Mouse (Mus musculus): ENCODE measurements around the gene Rps6ka5. TPM values are rescaled to one million over a fixed set of nuclear protein-coding genes. Genes with fewer than 3 reads are reported as not detected.

Rps6ka5 gene
- polyA plus RNA-seq, 1 experiment from 2014 or later = 3.6 TPM

DNA sequence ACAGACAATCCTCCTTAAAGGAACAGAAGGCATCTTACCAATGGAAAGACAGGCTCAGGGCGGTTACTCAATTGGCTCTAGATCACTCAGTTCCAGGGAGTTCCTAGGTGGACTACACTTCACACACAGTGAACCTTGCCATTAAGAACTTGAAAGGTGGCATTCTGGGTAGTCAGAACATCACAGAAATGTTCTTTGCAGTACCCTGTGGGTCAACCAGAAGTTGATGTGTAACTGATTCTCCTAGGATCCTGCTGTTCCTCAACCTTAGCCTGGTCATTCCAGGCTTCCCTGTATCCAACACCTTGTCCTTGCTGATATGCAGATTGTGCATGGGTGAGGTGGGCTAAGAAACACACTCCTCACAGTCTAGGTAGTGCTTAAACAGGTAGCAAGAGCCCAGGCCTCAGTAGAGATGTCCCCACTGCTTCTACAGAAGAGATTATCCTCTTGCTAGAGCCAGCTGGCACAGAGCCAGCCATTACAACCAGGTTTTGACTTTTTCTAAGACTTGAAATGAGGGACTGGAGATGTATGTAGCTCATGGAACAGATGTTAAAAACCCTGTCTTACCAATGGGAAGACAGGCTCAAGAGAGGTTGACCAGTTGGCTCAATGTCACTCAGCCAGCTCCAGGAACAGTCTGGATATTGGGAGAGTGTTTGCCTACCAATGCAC, 210.5 kb downstream of the Rps6ka5 start:
- no peaks in the 10 kb centered on the region for H3K9me3 ChIP-seq (replicated peaks; ENCODE audit: control insufficient read depth, low read length)
- H3K27me3 ChIP-seq (ENCODE audit: control insufficient read depth, insufficient read depth, low read length) = no peaks in the 10 kb centered on the region
- no peak for ATAC-seq (ENCODE audit: insufficient read depth, low FRiP score)
- no peaks in the 10 kb centered on the region for H3K36me3 ChIP-seq (ENCODE audit: control insufficient read depth, insufficient read depth, low read length)
- no peak overlapping the region for H3K4me2 ChIP-seq (ENCODE audit: low read depth, low read length)
- H3K9ac ChIP-seq (ENCODE audit: low read length) = no peak overlapping the region
- H3K4me1 ChIP-seq (ENCODE audit: control insufficient read depth, insufficient read depth, low read length) = peaks cover 21% of the 10 kb centered on the region
- H3K4me3 ChIP-seq (replicated peaks; ENCODE audit: low read length) = no peak overlapping the region
- H3K27ac ChIP-seq (ENCODE audit: low read length) = no peak overlapping the region
- 97% methylated on average over 1 of the region's 1 CpGs for WGBS

DNA sequence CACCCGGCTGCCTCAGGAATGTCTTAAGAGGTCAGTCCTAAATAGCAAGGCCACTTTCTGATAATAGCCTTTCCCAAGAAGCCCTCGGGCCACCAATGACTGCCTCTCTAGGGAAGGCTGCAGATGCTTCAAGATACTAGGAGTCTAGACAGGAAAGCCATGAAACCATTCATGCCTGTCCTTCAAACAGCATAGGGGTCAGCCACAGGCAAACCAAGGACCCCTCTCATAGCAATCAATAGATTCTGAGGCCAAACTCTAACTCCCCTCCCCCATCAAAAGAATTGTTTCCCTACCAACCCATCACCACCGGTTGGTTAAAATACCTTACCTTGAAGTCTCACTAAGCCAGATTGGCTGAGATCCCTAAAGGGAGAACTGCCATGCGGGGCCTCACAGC, 211.3 kb downstream of the Rps6ka5 start:
- Histone ChIP-seq H3K4me2 (ENCODE audit: low read depth, low read length) (no peak overlapping the region), H3K27ac (ENCODE audit: low read length) (no peak overlapping the region), H3K36me3 (ENCODE audit: control insufficient read depth, insufficient read depth, low read length) (no peaks in the 10 kb centered on the region), H3K27me3 (ENCODE audit: control insufficient read depth, insufficient read depth, low read length) (no peaks in the 10 kb centered on the region), H3K4me1 (ENCODE audit: control insufficient read depth, insufficient read depth, low read length) (peaks cover 21% of the 10 kb centered on the region), H3K9ac (ENCODE audit: low read length) (no peak overlapping the region), H3K4me3 (replicated peaks; ENCODE audit: low read length) (no peak overlapping the region), H3K9me3 (replicated peaks; ENCODE audit: control insufficient read depth, low read length) (no peaks in the 10 kb centered on the region)
- ATAC-seq (ENCODE audit: insufficient read depth, low FRiP score) = no peak
- WGBS = 88% methylated on average over 4 of the region's 4 CpGs

DNA sequence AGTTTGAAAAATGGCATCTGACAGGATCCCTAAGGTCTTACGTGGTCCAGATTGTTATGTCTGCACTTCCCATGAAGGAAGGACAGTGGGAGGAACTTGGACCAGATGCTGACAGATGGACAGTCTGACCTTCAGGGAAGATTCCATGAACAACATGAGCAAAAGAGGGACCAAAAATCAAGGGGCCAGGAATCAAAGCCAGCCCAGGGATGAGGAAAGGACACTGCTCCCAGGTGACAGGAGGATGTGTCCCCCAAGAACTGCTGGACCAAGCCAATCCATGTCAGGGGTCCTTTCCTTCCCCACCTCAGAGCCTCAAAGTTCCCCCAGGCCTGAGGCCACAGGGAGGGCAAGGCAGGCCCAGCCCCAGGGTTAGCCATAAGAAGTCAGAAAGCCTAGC, 212.2 kb downstream of the Rps6ka5 start:
- Histone ChIP-seq H3K4me1 (ENCODE audit: control insufficient read depth, insufficient read depth, low read length) (peaks cover 18% of the 10 kb centered on the region), H3K36me3 (ENCODE audit: control insufficient read depth, insufficient read depth, low read length) (no peaks in the 10 kb centered on the region), H3K27me3 (ENCODE audit: control insufficient read depth, insufficient read depth, low read length) (no peaks in the 10 kb centered on the region), H3K4me3 (replicated peaks; ENCODE audit: low read length) (no peak overlapping the region), H3K27ac (ENCODE audit: low read length) (no peak overlapping the region), H3K9me3 (replicated peaks; ENCODE audit: control insufficient read depth, low read length) (no peaks in the 10 kb centered on the region), H3K9ac (ENCODE audit: low read length) (no peak overlapping the region), H3K4me2 (ENCODE audit: low read depth, low read length) (no peak overlapping the region)
- ATAC-seq (ENCODE audit: insufficient read depth, low FRiP score) = no peak
- WGBS = 59% methylated on average over 1 of the region's 1 CpGs

DNA sequence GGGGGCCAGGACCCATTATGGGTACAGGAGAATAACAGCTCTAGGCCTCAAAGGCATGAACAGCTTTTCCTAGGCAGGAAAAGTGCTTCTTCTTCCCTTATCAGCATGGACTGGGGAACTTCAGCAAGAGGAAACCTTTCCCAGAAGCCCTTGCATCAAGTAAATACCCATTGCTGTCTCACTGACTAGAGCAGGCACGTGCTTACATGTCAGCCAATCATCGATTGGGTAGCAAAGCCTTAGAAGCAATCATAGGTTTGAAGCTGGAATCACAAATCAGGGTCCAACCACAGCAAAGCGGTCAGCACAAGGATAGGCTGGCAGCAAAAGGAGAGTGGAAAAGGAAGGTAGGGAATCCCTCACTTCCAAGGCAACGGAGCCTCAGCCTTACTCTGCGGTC, 213.7 kb downstream of the Rps6ka5 start:
- Histone ChIP-seq H3K9ac (ENCODE audit: low read length) (no peak overlapping the region), H3K27me3 (ENCODE audit: control insufficient read depth, insufficient read depth, low read length) (no peaks in the 10 kb centered on the region), H3K36me3 (ENCODE audit: control insufficient read depth, insufficient read depth, low read length) (no peaks in the 10 kb centered on the region), H3K27ac (ENCODE audit: low read length) (no peak overlapping the region), H3K4me1 (ENCODE audit: control insufficient read depth, insufficient read depth, low read length) (peaks cover 5% of the 10 kb centered on the region; the same call in 1 of the 2 replicates), H3K4me2 (ENCODE audit: low read depth, low read length) (no peak overlapping the region), H3K9me3 (replicated peaks; ENCODE audit: control insufficient read depth, low read length) (no peaks in the 10 kb centered on the region), H3K4me3 (replicated peaks; ENCODE audit: low read length) (no peak overlapping the region)
- 90% methylated on average over 5 of the region's 5 CpGs for WGBS
- ATAC-seq (ENCODE audit: insufficient read depth, low FRiP score) = no peak

DNA sequence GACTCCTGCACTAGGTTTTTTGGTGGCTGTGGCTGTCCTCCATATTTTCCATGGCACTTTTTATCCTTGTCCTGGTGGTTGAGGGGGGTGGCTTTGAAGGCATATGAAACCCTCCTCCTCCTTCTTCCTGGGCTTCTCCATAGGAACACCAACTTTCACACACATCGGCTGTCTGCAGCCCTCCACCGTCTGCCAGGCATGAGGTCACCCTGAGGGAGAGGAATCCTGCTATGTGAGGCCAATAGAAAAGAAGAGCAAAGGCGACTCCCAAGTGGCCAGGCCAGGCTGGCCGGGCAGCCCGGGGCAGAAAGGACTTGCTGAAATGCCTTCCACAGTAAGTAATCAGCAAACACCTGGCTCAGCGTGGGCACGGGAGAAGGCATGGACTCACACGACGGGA, 214.1 kb downstream of the Rps6ka5 start:
- H3K9me3 ChIP-seq (replicated peaks; ENCODE audit: control insufficient read depth, low read length) = no peaks in the 10 kb centered on the region
- no peak overlapping the region for H3K4me3 ChIP-seq (replicated peaks; ENCODE audit: low read length)
- peaks cover 5% of the 10 kb centered on the region; the same call in 1 of the 2 replicates for H3K4me1 ChIP-seq (ENCODE audit: control insufficient read depth, insufficient read depth, low read length)
- no peak overlapping the region for H3K9ac ChIP-seq (ENCODE audit: low read length)
- H3K27ac ChIP-seq (ENCODE audit: low read length) = no peak overlapping the region
- ATAC-seq (ENCODE audit: insufficient read depth, low FRiP score) = no peak
- H3K4me2 ChIP-seq (ENCODE audit: low read depth, low read length) = no peak overlapping the region
- H3K36me3 ChIP-seq (ENCODE audit: control insufficient read depth, insufficient read depth, low read length) = no peaks in the 10 kb centered on the region
- 78% methylated on average over 9 of the region's 9 CpGs for WGBS
- no peaks in the 10 kb centered on the region for H3K27me3 ChIP-seq (ENCODE audit: control insufficient read depth, insufficient read depth, low read length)

DNA sequence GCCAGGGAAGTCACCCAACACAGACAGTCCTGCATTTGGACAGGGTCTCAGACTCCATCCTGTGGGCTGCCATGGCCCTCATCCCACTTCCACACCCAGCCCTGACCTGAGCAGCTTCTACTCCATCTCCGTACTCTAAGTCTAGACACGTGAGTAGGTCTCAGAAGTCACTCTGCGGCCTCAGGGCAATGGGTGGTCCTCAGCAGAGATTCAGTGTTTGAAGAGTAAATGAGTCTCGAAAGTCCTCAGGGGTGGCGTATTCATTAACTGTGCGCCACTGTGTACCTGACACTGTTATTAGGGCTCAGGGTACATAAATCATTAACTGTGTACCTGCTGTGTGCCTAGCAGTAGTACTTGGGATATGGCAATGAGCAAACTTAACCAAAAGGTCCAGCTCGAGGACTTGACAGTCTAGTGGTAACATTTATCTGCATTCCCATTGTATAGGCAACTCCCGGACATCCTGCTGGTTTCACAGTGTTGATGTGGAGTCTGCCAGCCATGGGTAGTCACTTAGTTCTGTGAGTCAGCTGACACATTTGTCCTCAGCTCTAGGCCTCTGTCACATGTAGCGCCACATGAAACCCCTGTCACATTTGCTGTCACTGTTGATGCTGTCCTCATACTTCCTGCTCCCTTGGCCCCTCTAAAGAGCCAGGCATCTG, 217.0 kb downstream of the Rps6ka5 start:
- no peaks in the 10 kb centered on the region for H3K4me1 ChIP-seq (ENCODE audit: control insufficient read depth, insufficient read depth, low read length)
- H3K27ac ChIP-seq (ENCODE audit: low read length) = no peak overlapping the region
- H3K9ac ChIP-seq (ENCODE audit: low read length) = no peak overlapping the region
- H3K4me3 ChIP-seq (replicated peaks; ENCODE audit: low read length) = no peak overlapping the region
- no peaks in the 10 kb centered on the region for H3K36me3 ChIP-seq (ENCODE audit: control insufficient read depth, insufficient read depth, low read length)
- WGBS = 73% methylated on average over 9 of the region's 9 CpGs
- no peak; the same call in 1 of the 2 replicates for ATAC-seq (ENCODE audit: insufficient read depth, low FRiP score)
- H3K4me2 ChIP-seq (ENCODE audit: low read depth, low read length) = no peak overlapping the region
- no peaks in the 10 kb centered on the region for H3K9me3 ChIP-seq (replicated peaks; ENCODE audit: control insufficient read depth, low read length)
- no peaks in the 10 kb centered on the region for H3K27me3 ChIP-seq (ENCODE audit: control insufficient read depth, insufficient read depth, low read length)

DNA sequence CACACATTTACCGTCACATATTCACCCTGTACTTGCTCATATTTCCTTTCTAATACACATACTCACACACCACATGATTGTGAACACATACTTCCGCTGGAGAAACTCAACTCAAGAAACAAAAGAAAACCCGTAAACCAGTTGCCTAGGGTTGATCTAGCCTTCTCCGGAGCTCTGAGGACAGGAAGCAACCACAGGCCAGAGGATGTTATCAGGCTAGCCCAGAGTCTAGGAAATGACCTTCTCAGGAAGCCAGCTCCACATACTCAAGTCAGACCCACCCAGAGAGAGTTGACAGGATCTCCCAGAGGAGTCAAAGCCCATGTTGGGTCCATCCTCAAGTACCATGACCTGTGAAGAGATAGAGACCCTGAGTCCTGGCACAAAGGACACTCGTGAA, 218.1 kb downstream of the Rps6ka5 start:
- Histone ChIP-seq H3K4me1 (ENCODE audit: control insufficient read depth, insufficient read depth, low read length) (no peaks in the 10 kb centered on the region), H3K9ac (ENCODE audit: low read length) (no peak overlapping the region), H3K27ac (ENCODE audit: low read length) (no peak overlapping the region), H3K27me3 (ENCODE audit: control insufficient read depth, insufficient read depth, low read length) (no peaks in the 10 kb centered on the region), H3K4me3 (replicated peaks; ENCODE audit: low read length) (no peak overlapping the region), H3K36me3 (ENCODE audit: control insufficient read depth, insufficient read depth, low read length) (no peaks in the 10 kb centered on the region), H3K4me2 (ENCODE audit: low read depth, low read length) (no peak overlapping the region), H3K9me3 (replicated peaks; ENCODE audit: control insufficient read depth, low read length) (no peaks in the 10 kb centered on the region)
- ATAC-seq (ENCODE audit: insufficient read depth, low FRiP score) = no peak
- WGBS = 83% methylated on average over 5 of the region's 5 CpGs

DNA sequence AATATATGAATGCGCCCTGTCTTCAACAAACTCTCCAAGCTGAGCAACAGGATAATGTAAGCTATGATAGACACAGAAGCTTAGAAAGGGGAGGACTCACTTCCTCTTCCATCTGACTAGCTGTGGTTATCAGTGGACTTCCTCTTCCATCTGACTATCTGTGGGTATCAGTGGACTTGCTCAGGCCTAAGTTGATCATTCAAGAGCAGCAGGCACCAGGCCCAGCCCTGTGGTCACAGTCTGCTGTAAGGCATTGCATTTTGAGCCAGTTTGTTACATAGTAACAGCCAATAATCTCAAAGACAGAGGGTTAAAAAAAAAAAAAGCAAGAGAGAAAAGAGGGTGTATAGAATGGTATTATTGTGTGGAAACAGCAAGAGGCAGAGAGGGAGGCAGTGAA, 221.3 kb downstream of the Rps6ka5 start:
- WGBS = 90% methylated on average over 1 of the region's 1 CpGs
- H3K4me1 ChIP-seq (ENCODE audit: control insufficient read depth, insufficient read depth, low read length) = no peaks in the 10 kb centered on the region
- H3K4me3 ChIP-seq (replicated peaks; ENCODE audit: low read length) = no peak overlapping the region
- H3K9ac ChIP-seq (ENCODE audit: low read length) = no peak overlapping the region
- no peaks in the 10 kb centered on the region for H3K9me3 ChIP-seq (replicated peaks; ENCODE audit: control insufficient read depth, low read length)
- no peak overlapping the region for H3K27ac ChIP-seq (ENCODE audit: low read length)
- no peaks in the 10 kb centered on the region for H3K36me3 ChIP-seq (ENCODE audit: control insufficient read depth, insufficient read depth, low read length)
- H3K4me2 ChIP-seq (ENCODE audit: low read depth, low read length) = no peak overlapping the region
- H3K27me3 ChIP-seq (ENCODE audit: control insufficient read depth, insufficient read depth, low read length) = no peaks in the 10 kb centered on the region
- ATAC-seq (ENCODE audit: insufficient read depth, low FRiP score) = no peak

DNA sequence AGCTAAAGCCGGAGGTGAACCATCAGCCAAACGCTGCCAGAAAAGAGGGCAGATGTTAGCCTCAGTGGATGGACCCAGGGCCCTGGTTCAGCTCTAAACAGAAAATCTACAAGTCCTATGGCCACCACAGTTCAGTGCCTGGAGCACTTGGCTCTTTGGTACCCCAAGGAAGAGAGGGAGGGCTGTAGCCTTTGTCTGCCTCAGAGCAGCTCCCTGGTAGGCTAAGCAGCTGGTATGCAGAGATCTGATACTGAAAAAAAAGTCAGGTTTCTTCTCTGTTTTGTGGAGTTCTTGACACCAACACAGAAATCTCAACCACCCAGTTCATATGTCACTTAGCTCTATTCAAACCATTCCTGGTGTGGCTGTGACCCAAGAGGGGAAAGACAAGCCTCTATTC, 222.2 kb downstream of the Rps6ka5 start:
- 91% methylated on average over 2 of the region's 2 CpGs for WGBS
- no peak overlapping the region for H3K27ac ChIP-seq (ENCODE audit: low read length)
- H3K4me2 ChIP-seq (ENCODE audit: low read depth, low read length) = no peak overlapping the region
- H3K9ac ChIP-seq (ENCODE audit: low read length) = no peak overlapping the region
- no peak overlapping the region for H3K4me3 ChIP-seq (replicated peaks; ENCODE audit: low read length)
- no peaks in the 10 kb centered on the region for H3K27me3 ChIP-seq (ENCODE audit: control insufficient read depth, insufficient read depth, low read length)
- H3K4me1 ChIP-seq (ENCODE audit: control insufficient read depth, insufficient read depth, low read length) = no peaks in the 10 kb centered on the region
- ATAC-seq (ENCODE audit: insufficient read depth, low FRiP score) = no peak
- H3K9me3 ChIP-seq (replicated peaks; ENCODE audit: control insufficient read depth, low read length) = no peaks in the 10 kb centered on the region
- no peaks in the 10 kb centered on the region for H3K36me3 ChIP-seq (ENCODE audit: control insufficient read depth, insufficient read depth, low read length)
